Mouse (Mus musculus) hindbrain, embryonic 12.5 days (tissue): Measurements from ENCODE around the gene Sytl2. TPM values are rescaled to one million over a fixed set of nuclear protein-coding genes. Genes with fewer than 3 reads are reported as not detected.

Experiments
- ATAC-seq: fragments of 200-750 bp; cut with Nextera tagmentation; 2 replicates; pipeline ENCODE4 v1.8.0; 2017; ENCODE audit warnings: moderate TSS enrichment; ENCODE audit not compliant: low FRiP score
- H3K27ac ChIP-seq: fragments of 300-500 bp; sonication (generic); 2 replicates; pipeline ENCODE4 v1.5.1; 2016; ENCODE audit warnings: mild to moderate bottlenecking
- H3K27me3 ChIP-seq: fragments of 300-500 bp; sonication (generic); 2 replicates; pipeline ENCODE4 v1.6.1; 2016; ENCODE audit warnings: mild to moderate bottlenecking
- H3K36me3 ChIP-seq: fragments of 300-500 bp; sonication (generic); 2 replicates; pipeline ENCODE4 v1.6.1; 2016; ENCODE audit warnings: mild to moderate bottlenecking
- H3K4me1 ChIP-seq: fragments of 300-500 bp; sonication (generic); 2 replicates; pipeline ENCODE4 v1.6.1; 2016
- H3K4me2 ChIP-seq: fragments of 300-500 bp; sonication (generic); replicated peaks from 2 replicates; pipeline ENCODE4 v1.6.1; 2016; ENCODE audit warnings: mild to moderate bottlenecking
- H3K4me3 ChIP-seq: fragments of 300-500 bp; sonication (generic); 2 replicates; pipeline ENCODE4 v1.5.1; 2016; ENCODE audit warnings: mild to moderate bottlenecking
- H3K9ac ChIP-seq: fragments of 300-500 bp; sonication (generic); 2 replicates; pipeline ENCODE4 v1.6.1; 2016; ENCODE audit warnings: mild to moderate bottlenecking, moderate library complexity
- H3K9me3 ChIP-seq: fragments of 300-500 bp; sonication (generic); replicated peaks from 2 replicates; pipeline ENCODE4 v1.6.1; 2016; ENCODE audit warnings: mild to moderate bottlenecking
- WGBS: fragments of 180-500 bp; shearing (Covaris S2); methylation state at CpG from one replicate; pipeline ENCODE4 v1.1.7; 2016; 5-methylcytosine and 5-hydroxymethylcytosine counted together
- polyA plus RNA-seq: library from polyadenylated mRNA; unstranded; fragments of >200 nt; fragmentation: Nextera tagmentation; extraction: Ambion mirVana; gene quantifications from 2 replicates; pipeline ENCODE4 v1.2.1, GENCODE M21; 2016

The Sytl2 gene
- polyA plus RNA-seq, 1 experiment from 2014 or later: 5.6 TPM

DNA sequence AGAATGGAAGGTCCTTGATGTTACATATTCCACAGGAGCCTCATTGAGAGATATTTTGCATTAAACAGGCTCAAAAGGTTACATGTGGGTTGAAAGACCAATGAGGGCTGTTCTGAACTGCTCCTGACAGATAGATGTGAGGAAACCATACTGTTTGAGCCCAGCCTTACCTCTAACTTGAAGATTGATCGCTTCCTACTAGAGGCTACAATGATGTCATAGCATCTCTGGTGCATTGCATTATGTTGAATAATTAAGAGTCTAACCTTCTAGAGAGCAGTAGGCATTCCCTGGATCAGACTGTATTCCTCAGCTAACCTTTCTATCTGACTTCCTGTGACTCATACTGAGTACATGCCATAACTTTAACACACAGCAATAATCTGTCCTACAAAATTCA lies 17.4 kb downstream of the Sytl2 start:
- no peak overlapping the region for H3K4me2 ChIP-seq
- H3K27ac ChIP-seq: no peak overlapping the region
- no peak for ATAC-seq
- no peaks in the 10 kb centered on the region for H3K27me3 ChIP-seq
- no peaks in the 10 kb centered on the region for H3K9me3 ChIP-seq
- no peaks in the 10 kb centered on the region for H3K4me1 ChIP-seq
- H3K36me3 ChIP-seq: no peaks in the 10 kb centered on the region
- 96% methylated on average over 1 of the region's 1 CpGs for WGBS
- H3K4me3 ChIP-seq: no peak overlapping the region
- H3K9ac ChIP-seq: no peak overlapping the region

DNA sequence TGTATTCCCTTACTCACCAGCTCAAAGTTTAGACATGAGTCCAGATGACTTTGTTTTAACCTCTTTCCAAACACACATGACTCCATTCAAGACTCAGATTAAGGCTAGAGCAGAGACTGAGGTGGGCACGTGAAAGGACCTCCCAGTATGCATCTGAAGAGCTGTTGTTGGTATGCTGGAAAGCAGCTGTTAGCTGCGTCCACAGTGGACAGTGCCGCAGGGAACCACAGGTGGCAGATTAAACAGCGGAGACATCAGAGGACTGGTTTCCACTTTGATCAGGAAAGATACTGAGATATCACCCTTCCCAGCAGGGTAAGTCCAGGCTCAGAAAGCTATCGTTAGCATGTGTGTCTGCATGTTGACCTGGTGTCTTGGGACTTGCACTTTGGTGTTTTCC lies 18.1 kb downstream of the Sytl2 start:
- H3K4me2 ChIP-seq: no peak overlapping the region
- no peaks in the 10 kb centered on the region for H3K9me3 ChIP-seq
- no peak overlapping the region for H3K4me3 ChIP-seq
- no peaks in the 10 kb centered on the region for H3K27me3 ChIP-seq
- WGBS: 60% methylated on average over 5 of the region's 5 CpGs
- H3K36me3 ChIP-seq: no peaks in the 10 kb centered on the region
- ATAC-seq: no peak
- H3K9ac ChIP-seq: no peak overlapping the region
- no peaks in the 10 kb centered on the region for H3K4me1 ChIP-seq
- no peak overlapping the region for H3K27ac ChIP-seq

DNA sequence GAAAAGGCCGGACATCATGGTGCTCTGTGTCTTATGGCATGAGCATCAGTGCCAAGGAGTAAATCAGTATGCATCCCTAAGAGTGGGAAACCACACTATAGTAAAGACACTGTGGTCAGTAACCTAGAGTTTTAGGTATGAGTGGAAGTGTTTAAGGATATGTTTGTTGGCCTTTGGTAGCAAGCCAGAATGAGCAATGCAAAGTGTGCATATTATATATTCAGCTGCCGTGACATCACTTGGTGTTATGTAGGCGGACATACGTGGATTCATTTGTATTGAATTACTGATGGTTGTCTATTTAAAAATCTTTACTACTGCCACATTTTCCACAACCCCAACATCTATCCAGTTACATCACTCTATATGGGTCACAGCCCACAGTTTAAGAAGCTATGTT lies 23.1 kb downstream of the Sytl2 start:
- Histone ChIP-seq H3K4me3 (no peak overlapping the region), H3K4me2 (no peak overlapping the region), H3K36me3 (no peaks in the 10 kb centered on the region), H3K4me1 (no peaks in the 10 kb centered on the region), H3K27ac (no peak overlapping the region), H3K9me3 (no peaks in the 10 kb centered on the region), H3K9ac (no peak overlapping the region), H3K27me3 (no peaks in the 10 kb centered on the region)
- ATAC-seq: no peak
- WGBS: 91% methylated on average over 4 of the region's 4 CpGs

GRCm38 (mm10) chr7:90330200-90330599 lies 28.1 kb downstream of the Sytl2 start:
- 82% methylated on average over 1 of the region's 1 CpGs for WGBS
- Histone ChIP-seq H3K9ac (no peak overlapping the region), H3K4me1 (no peaks in the 10 kb centered on the region), H3K27ac (no peak overlapping the region), H3K27me3 (no peaks in the 10 kb centered on the region), H3K4me2 (no peak overlapping the region), H3K36me3 (no peaks in the 10 kb centered on the region), H3K4me3 (no peak overlapping the region), H3K9me3 (no peaks in the 10 kb centered on the region)
- ATAC-seq: no peak

GRCm38 (mm10) chr7:90332483-90333065 lies 30.5 kb downstream of the Sytl2 start:
- no peak overlapping the region for H3K27ac ChIP-seq
- H3K4me2 ChIP-seq: no peak overlapping the region
- H3K4me1 ChIP-seq: no peaks in the 10 kb centered on the region
- ATAC-seq: no peak
- H3K9ac ChIP-seq: no peak overlapping the region
- no peaks in the 10 kb centered on the region for H3K36me3 ChIP-seq
- WGBS: 91% methylated on average over 3 of the region's 3 CpGs
- H3K4me3 ChIP-seq: no peak overlapping the region
- H3K9me3 ChIP-seq: no peaks in the 10 kb centered on the region
- H3K27me3 ChIP-seq: no peaks in the 10 kb centered on the region

DNA sequence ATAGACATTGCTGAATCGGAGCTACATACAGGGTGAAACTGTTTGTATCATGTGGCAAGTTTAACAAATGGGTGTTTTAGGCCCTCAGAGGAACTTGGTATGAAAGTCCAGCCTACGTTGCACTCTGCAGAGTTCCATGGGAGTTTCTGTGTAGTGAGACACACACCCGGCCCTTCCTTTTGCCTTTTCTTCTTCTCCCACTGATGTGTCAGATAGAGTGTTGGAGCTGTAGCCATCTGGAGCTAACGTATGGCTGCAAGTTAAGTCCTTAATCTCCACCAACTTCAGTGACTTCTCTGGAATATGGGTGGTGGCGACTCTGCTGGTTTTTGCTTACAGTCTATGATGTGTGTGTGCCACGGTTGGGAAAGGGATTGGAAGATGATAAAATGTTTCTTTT lies 32.3 kb downstream of the Sytl2 start:
- Histone ChIP-seq H3K27me3 (no peaks in the 10 kb centered on the region), H3K9me3 (no peaks in the 10 kb centered on the region), H3K9ac (no peak overlapping the region), H3K4me2 (no peak overlapping the region), H3K4me1 (no peaks in the 10 kb centered on the region), H3K4me3 (no peak overlapping the region), H3K27ac (no peak overlapping the region), H3K36me3 (no peaks in the 10 kb centered on the region)
- 86% methylated on average over 6 of the region's 6 CpGs for WGBS
- no peak for ATAC-seq

DNA sequence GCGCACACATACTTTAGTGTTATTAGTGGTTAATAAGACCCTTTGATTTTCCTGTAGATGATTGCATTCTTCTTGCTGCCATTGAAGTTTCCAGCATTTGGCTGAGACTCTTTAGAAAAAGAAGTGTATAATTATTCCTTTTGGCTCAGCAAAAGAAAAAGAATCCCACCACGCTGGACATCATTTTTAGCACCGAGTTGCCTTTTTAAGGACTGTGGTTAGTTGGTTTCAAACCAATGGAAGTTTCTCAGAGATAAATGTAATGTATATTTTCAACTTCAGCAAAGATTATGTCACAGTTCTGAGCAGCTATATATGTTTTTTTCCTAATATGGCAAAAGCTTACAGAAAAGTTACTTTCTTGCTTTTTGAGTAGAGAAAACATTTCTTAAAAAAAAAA lies 32.8 kb downstream of the Sytl2 start:
- no peak overlapping the region for H3K4me2 ChIP-seq
- H3K36me3 ChIP-seq: no peaks in the 10 kb centered on the region
- no peaks in the 10 kb centered on the region for H3K27me3 ChIP-seq
- ATAC-seq: no peak
- H3K4me3 ChIP-seq: no peak overlapping the region
- no peak overlapping the region for H3K9ac ChIP-seq
- no peak overlapping the region for H3K27ac ChIP-seq
- H3K4me1 ChIP-seq: no peaks in the 10 kb centered on the region
- H3K9me3 ChIP-seq: no peaks in the 10 kb centered on the region
- 92% methylated on average over 3 of the region's 3 CpGs for WGBS

DNA sequence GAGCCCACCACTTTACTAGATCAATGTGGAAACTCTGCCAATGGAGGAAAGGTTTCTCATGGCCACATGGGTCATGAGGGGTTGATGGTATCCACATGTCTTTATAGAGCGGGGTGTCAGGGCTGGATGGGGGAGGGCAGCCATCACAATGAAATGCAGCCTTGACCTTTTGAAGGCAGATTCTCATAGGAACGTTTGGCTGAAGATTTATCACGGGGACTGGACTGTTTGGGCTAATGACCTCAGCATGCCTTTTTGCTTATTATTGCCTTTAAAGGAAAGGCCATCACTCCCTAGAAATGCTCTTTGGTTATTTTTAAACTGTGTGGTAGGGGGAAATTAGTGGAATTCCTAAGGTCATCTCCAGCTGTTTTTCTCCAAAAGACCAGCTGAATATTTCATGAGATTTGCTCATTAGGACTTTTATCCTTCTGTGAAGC lies 33.7 kb downstream of the Sytl2 start:
- H3K9ac ChIP-seq: no peak overlapping the region
- no peaks in the 10 kb centered on the region for H3K36me3 ChIP-seq
- H3K4me3 ChIP-seq: no peak overlapping the region
- no peak for ATAC-seq
- 35% methylated on average over 3 of the region's 3 CpGs for WGBS
- H3K27me3 ChIP-seq: no peaks in the 10 kb centered on the region
- no peak overlapping the region for H3K4me2 ChIP-seq
- H3K4me1 ChIP-seq: no peaks in the 10 kb centered on the region
- H3K9me3 ChIP-seq: no peaks in the 10 kb centered on the region
- H3K27ac ChIP-seq: no peak overlapping the region

GRCm38 (mm10) chr7:90341212-90341957 lies 39.3 kb downstream of the Sytl2 start:
- no peaks in the 10 kb centered on the region for H3K36me3 ChIP-seq
- H3K27me3 ChIP-seq: no peaks in the 10 kb centered on the region
- no peak overlapping the region for H3K4me2 ChIP-seq
- H3K4me1 ChIP-seq: no peaks in the 10 kb centered on the region
- H3K27ac ChIP-seq: no peak overlapping the region
- H3K9ac ChIP-seq: no peak overlapping the region
- H3K9me3 ChIP-seq: no peaks in the 10 kb centered on the region
- no peak overlapping the region for H3K4me3 ChIP-seq
- WGBS: 49% methylated on average over 12 of the region's 12 CpGs
- no peak for ATAC-seq

- Histone ChIP-seq H3K4me3 (no peak overlapping the region), H3K27ac (no peak overlapping the region), H3K4me2 (no peak overlapping the region), H3K9ac (no peak overlapping the region), H3K4me1 (no peaks in the 10 kb centered on the region), H3K27me3 (no peaks in the 10 kb centered on the region), H3K36me3 (no peaks in the 10 kb centered on the region), H3K9me3 (no peaks in the 10 kb centered on the region)
- ATAC-seq: no peak
- 83% methylated on average over 3 of the region's 3 CpGs for WGBS
Measured at GRCm38 (mm10) chr7:90344903-90345302, 42.9 kb downstream of the Sytl2 start.

- H3K4me2 ChIP-seq: no peak overlapping the region
- WGBS: 86% methylated on average over 5 of the region's 5 CpGs
Measured at GRCm38 (mm10) chr7:90347779-90348437, 45.9 kb downstream of the Sytl2 start.

DNA sequence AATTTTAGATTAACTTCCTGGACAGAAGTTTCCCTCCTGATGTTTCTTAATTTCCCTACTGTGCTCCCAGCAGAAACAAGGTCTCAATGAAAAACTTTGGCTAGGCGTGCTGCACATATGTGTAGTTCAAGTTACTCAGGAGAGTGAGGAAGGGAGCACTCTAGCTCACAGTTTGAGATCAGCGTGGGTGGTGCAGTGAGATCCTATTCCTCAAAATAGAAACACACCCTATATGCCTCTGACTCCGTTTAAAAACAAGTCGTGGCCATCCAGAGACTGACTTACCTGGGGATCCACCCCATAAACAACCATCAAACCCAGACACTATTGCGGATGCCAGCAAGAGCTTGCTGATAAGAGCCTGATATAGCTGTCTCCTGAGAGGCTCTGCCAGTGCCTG lies 47.0 kb downstream of the Sytl2 start:
- H3K9me3 ChIP-seq: no peaks in the 10 kb centered on the region
- H3K27ac ChIP-seq: no peak overlapping the region
- no peak overlapping the region for H3K4me3 ChIP-seq
- H3K4me2 ChIP-seq: no peak overlapping the region
- H3K9ac ChIP-seq: no peak overlapping the region
- no peaks in the 10 kb centered on the region for H3K4me1 ChIP-seq
- H3K36me3 ChIP-seq: no peaks in the 10 kb centered on the region
- ATAC-seq: no peak
- H3K27me3 ChIP-seq: no peaks in the 10 kb centered on the region
- WGBS: 73% methylated on average over 5 of the region's 5 CpGs

More at GRCm38 (mm10) chr7:90347779-90348437, 45.9 kb downstream of the Sytl2 start:
- no peak overlapping the region for H3K27ac ChIP-seq
- H3K9ac ChIP-seq: no peak overlapping the region
- no peak overlapping the region for H3K4me3 ChIP-seq
- no peaks in the 10 kb centered on the region for H3K9me3 ChIP-seq
- no peaks in the 10 kb centered on the region for H3K4me1 ChIP-seq
- no peak for ATAC-seq
- no peaks in the 10 kb centered on the region for H3K27me3 ChIP-seq
- no peaks in the 10 kb centered on the region for H3K36me3 ChIP-seq

DNA sequence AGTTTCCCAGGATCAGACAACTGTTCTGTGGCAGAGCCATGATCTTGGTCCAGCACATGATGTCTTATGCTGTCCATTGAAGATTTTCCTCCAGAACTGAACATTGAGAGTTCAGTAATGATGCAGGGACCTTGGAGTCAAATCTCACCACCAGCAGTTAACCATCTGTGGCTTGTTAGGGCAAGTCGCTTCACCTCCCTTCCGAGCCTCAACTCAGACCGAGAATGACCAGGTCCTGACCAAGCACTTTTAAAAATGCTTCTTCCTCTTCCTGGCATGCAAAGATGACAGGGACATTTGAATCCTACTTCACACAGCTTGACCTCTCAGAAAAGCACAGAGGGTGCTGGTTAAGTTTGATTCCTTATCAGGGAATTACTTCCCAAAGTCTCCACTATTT lies 50.1 kb downstream of the Sytl2 start:
- H3K27ac ChIP-seq: no peak overlapping the region
- H3K4me1 ChIP-seq: no peaks in the 10 kb centered on the region
- H3K4me3 ChIP-seq: no peak overlapping the region
- no peaks in the 10 kb centered on the region for H3K9me3 ChIP-seq
- H3K27me3 ChIP-seq: no peaks in the 10 kb centered on the region
- no peak for ATAC-seq
- H3K36me3 ChIP-seq: no peaks in the 10 kb centered on the region
- H3K4me2 ChIP-seq: no peak overlapping the region
- WGBS: 90% methylated on average over 3 of the region's 3 CpGs
- no peak overlapping the region for H3K9ac ChIP-seq
